Mouse (Mus musculus) kidney, postnatal 4 days (tissue): ENCODE data around the gene Nosip.

ENCODE experiments used
- DNase-seq, 2 experiments: peaks; one replicate each; pipeline ENCODE4 v3.0.0; 2021; ENCODE audit warnings: mixed read lengths in 2 of 2

Nosip gene

DNA sequence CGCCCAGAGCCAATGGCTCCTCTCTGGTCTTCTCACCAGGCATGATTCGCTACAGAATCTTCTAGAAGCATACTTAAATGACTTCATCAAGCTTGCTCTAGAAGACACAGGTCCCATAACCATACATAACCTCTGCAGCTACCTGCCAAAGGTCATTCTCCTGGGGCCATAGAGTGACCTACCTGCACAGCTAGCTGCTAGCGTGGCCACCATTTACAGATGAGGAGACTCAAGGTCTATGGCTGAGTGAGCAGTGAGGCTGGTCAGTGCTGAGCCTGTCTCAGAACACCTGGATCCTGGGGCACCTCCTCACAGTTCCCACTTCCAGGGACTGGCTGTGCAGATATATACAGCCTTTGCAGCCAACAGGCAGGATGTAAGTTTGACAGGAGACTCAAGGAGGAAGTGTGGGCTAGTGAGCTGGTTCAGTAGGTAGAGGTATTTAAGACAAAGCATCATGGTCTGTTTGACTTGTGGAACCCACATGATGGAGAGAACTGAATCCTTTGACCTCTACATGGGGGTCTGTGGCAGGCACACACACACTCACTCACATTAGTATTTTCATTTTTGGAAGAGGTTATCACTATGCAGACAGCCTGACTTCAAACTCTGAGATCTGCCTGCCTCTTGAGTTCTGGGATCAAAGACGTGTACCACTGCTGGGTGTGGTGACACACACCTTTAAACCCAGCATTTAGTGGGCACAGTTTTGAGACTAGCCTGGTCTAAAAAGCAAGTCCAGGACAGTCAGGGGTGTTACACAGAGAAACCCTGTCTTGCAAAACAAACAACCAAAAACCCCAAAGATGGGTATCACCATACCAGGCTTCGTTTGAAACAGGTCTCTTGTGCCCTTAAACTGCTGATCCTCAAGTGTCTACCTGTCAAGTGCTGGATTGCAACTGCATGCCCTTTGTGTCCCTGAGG lies 57.8 kb downstream of the Nosip start:
- DNase-seq = no peak

DNA sequence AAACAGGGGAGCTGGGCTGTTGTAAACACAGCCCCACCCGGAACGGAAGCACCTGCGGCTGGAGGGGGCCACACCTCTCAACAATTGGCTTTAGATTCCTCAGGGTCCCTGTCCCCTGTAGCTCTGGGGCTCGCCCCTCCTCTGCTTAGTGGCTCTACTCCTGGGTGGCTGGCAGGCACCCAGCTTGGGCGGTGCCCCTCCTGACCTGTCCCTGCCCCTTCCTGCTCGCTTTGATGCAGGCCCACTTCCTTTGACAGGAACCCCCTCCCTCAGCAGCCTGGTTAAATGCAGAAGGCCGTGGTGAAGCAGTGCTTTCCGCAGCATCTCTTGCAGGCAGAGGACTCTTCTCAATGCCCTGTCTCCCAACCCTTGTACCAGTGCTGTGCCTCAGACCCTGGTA lies 59.2 kb downstream of the Nosip start:
- DNase-seq = peak; percentile 55 to 74

DNA sequence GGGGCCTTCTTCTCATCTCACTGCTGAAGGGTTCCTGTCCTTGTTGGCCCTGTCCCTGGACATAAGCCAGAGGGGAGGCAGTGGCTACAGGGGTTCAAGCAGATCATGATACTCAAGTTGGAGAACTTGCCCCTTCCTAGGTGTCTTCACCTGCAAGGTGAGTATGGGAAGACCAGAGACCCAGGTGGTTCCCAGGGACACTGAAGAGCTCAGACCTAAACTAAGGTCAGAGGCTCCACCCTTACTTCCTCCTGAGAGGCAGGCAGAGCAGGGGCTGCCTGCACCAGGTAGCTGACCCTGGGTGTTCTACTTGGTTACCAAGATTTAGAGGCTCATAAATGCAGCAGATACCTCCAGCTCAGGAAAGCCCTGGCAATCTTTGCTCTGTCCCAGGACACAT lies 59.7 kb downstream of the Nosip start:
- no peak for DNase-seq

DNA sequence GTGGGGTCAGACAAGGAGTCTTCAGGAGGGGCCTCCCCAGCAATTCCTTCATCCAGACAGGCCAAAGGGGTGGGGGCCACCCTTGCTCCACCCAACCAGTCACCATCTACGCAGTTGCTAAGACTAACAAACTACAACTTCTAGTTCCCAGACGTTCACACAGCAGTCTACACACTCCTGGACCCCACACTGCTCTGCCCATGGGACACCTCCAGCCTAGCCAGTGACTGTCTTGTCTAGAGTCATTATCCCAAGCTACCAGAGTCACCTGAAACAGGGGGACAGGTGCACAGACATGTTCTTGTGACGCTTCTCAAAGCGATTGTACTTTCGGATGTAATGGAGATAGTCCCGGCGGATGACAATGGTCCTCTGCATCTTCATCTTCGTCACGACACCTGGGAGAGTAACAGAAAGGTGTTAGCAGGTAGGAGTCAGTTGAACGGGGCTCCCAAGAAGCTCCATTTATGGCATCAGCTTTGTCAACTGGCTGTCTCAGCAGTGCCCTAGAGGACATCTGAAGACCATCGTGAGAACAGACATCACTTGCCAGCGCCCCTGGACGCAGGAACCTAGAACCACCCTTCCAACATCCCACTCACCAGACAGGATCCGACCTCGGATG lies 60.4 kb downstream of the Nosip start:
- no peak for DNase-seq

DNA sequence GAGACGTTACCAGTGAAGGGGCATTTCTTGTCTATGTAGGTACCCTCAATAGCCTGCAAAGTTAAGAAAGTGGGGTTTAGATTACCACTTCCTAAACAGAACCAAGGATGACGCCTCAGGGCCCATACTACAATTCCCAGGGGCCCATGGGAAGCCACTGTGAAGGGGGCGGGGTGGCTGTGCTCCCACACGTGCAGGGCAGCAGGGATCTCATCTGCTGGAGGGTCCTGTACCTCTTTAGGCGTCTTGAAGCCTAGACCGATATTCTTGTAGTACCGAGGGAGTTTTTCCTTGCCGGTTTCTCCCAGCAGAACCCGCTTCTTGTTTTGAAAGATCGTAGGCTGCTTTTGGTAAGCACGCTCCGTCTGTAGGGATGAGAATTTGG lies 60.9 kb downstream of the Nosip start:
- DNase-seq = peak; percentile 56 to 72

DNA sequence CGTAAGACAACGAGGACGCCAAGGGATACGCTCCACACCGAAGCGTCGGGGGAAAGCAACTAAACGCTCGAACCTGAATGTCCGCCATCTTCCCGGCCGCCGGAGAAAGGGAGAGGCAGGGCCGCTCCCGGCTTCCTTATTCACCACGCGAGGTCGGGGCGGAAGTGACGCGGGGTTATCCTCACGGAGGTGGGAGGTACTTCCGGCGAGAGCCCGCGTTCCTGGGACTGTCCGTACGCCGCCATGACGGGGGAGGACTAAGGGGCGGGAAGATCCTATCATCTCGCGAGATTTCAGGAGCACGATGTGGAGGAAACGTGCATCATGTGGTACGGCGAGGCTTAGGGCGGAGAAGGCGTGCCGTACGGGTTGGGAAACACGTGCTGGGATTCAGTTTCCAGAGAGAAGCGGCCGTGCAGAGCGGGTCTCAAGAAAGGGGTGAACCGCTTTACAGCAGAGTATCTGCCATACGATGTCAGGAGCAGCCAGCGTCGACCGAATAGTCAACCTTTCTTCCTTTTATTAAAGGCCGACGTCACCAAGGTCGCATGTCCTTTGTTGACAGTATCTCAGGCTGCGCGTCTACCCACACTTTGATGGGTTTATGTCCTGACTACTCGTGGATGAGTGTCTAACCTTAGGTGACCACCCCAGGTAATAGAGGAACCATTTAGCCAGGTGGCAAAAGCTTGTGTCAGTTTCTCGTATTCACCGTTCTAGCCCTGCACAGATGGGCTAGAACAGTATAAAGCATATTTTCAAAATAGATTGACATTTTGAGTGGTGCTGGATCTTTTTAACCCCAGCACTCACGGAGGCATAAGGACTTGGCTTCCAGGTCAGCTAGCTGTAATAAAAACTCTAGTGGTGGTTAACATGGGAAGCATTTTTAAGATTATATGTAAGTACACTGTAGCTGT lies 62.3 kb downstream of the Nosip start, which contains the start of gene Rps11:
Gene Rps11, minus strand, starts transcription at position 216 of the 920 bp plus-strand sequence.
- DNase-seq = peak; percentile 99

DNA sequence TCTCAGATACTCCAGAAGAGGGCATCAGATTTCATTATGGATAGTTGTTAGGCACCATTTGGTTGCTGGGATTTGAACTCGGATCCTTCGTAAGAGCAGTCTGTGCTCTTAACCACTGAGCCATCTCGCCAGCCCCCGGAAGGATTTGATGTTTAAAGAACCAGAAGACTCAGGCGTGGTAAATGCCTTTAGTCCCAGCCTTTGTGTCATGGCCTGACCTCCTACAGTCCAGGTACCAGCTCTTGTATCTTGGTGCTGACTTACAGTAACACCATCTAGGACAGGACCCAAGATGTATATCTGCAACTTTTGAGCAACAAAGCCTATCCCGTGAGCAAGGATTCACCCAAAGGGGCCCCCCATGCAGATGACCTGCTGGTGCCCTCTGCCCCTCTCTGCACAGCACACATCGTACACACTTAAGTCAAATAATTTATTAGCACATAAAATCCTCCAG lies 62.9 kb downstream of the Nosip start:
- peak in 1 of 2 experiments; percentile 35 for DNase-seq

DNA sequence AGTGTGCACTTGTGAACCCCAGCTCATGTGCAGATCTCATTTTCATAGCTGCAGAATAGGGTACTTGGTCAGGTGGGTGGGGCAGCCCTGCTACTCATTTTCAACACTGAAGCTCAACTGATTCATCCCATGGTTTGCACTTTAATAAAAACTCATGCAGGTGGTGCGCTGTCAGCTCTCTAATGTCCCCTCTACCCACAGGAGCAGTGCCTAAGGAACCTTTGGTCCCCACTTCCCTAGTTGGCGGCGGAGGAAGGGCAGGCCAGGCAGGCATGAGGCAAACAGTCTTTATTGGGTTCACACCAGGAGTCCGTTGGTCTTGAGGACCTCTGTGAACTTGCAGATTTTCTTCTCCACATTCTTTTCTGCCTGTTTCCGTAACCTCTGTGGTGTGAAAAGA lies 63.4 kb downstream of the Nosip start:
- DNase-seq = peak in 1 of 2 experiments; percentile 29

DNA sequence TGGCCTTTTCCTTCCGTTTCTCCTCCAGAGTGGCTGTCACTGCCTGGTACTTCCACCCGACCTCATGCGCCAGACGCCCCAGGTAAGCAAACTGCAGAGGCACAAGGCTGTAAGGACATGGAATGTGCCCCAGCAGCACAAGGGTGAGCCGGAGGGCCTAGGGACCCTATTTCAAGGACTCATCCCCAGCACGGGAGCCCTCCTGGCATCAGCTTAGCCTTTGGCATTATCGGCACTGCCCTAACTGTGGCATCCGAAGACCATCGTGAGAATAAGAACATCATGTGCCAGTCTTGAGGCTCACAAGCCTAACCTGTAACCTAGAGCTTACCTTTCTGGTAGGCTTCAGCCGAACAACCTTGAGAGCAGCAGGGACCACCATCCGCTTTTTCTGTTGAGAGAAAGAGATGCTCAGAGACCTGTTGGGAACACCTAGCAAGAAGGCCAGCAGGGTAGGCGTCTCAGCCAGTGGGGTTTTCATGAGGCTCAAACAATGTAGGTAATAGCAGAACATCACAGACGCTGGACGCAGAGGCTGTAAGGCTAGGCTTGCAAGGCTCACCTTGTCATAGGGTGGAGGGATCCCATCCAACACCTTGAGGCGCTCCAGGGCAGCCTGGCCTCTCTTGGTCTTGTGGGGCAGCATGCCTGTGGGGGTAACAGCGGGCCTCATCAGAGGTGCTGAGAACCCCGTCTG lies 64.1 kb downstream of the Nosip start:
- no peak for DNase-seq

DNA sequence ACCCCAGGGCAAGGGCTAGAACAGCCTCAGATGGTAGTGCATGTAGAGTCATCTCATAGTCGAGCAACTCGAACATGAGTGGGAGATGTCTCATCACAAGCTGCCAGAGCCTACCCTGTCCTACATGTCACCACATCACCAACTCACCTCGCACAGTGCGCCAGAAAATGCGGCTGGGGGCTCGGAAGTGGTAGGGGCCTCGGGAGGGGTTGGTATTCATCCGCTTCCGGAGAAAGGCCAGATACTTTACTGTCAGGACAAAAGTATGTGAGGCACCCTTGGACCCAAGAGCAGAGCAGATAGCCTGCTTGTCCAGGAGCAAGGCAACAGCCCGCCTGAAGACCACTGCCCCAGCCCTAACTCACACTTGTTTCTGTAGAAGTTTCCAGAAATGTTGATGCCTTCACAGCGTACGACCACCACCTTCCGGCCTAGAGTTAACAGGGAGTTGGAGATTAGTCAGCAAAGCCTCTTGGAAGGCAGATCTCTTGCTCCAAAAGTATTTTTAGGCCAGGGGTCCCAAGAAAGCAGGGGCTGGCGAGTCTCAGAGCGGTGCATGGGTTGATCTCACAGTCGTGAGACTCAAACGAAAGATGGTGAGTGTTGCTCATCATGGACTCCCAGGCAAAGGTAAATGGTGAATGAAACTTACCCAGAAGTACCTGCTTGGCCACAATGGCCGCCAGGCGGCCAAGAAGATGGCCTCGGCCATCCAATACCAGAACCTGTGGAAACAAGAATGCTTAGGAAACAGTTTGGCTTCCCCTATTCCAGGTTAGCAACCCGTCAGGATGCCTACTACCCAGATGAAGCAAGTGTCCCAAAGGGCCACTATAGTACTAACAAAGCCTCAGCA lies 64.8 kb downstream of the Nosip start:
- DNase-seq = peak in 1 of 2 experiments; percentile 48
